24 mouse cellular contexts compared by ENCODE assay signal in genomic region chr9:7282565-7283302, GRCm38 (mm10). TPM values are rescaled to one million over a fixed set of nuclear protein-coding genes. Genes with fewer than 3 reads are reported as not detected.
DNase-seq lines count a peak whose midpoint lies in the region; ATAC-seq and TF ChIP-seq lines count a peak whose summit lies in the region.
"Had no signal": no experiment of that assay in that cellular context is flagged by ENCODE, and none has a peak within 500 bp of the region (broad histone marks: within the 10 kb centered on the region; RNA-seq: fewer than 3 reads in every experiment).

No protein-coding gene starts in this region.

- H3K4me3 ChIP-seq in forebrain, embryonic 12.5 days (replicated peaks) = no peak overlapping the region
- H3K4me3 ChIP-seq in forebrain, embryonic 15.5 days = no peak overlapping the region
- no peak overlapping the region for H3K4me3 ChIP-seq in lung, postnatal 0 days (ENCODE audit: low read depth, low read length)
- H3K4me3 ChIP-seq in lung, adult 2 months (replicated peaks; ENCODE audit: extremely low read depth, low read depth, low read length) = no peak overlapping the region
- H3K4me3 ChIP-seq in midbrain, embryonic 13.5 days (replicated peaks) = no peak overlapping the region
- no peak overlapping the region for H3K4me3 ChIP-seq in heart, embryonic 11.5 days (ENCODE audit: low read depth, low read length)
- H3K4me3 ChIP-seq: embryonic facial prominence, embryonic 15.5 days; heart, embryonic 12.5 days; hindbrain, embryonic 15.5 days; intestine, embryonic 15.5 days; limb, embryonic 15.5 days; liver, embryonic 15.5 days had no signal

- H3K27ac ChIP-seq in forebrain, embryonic 12.5 days = no peak overlapping the region
- no peak overlapping the region for H3K27ac ChIP-seq in forebrain, embryonic 15.5 days (replicated peaks)
- H3K27ac ChIP-seq in lung, postnatal 0 days (ENCODE audit: low read length) = no peak overlapping the region
- no peak overlapping the region for H3K27ac ChIP-seq in midbrain, embryonic 13.5 days
- no peak overlapping the region for H3K27ac ChIP-seq in heart, embryonic 11.5 days (ENCODE audit: low read depth, low read length)
- H3K27ac ChIP-seq: embryonic facial prominence, embryonic 15.5 days; hindbrain, embryonic 15.5 days; intestine, embryonic 15.5 days; limb, embryonic 15.5 days; liver, embryonic 15.5 days; macrophage had no signal

- H3K4me2 ChIP-seq in forebrain, embryonic 12.5 days = no peak overlapping the region
- no peak overlapping the region for H3K4me2 ChIP-seq in forebrain, embryonic 15.5 days (replicated peaks)
- no peak overlapping the region for H3K4me2 ChIP-seq in lung, postnatal 0 days (replicated peaks; ENCODE audit: low read depth, low read length)
- no peak overlapping the region for H3K4me2 ChIP-seq in midbrain, embryonic 13.5 days (replicated peaks)
- H3K4me2 ChIP-seq in heart, embryonic 11.5 days = no peak overlapping the region
- H3K4me2 ChIP-seq: embryonic facial prominence, embryonic 15.5 days; heart, embryonic 12.5 days; hindbrain, embryonic 15.5 days; intestine, embryonic 15.5 days; limb, embryonic 15.5 days; liver, embryonic 15.5 days had no signal

- H3K9me3 ChIP-seq in forebrain, embryonic 12.5 days = no peaks in the 10 kb centered on the region
- H3K9me3 ChIP-seq in forebrain, embryonic 15.5 days = no peaks in the 10 kb centered on the region
- no peaks in the 10 kb centered on the region for H3K9me3 ChIP-seq in lung, postnatal 0 days (ENCODE audit: low read length)
- no peaks in the 10 kb centered on the region for H3K9me3 ChIP-seq in midbrain, embryonic 13.5 days
- no peaks in the 10 kb centered on the region for H3K9me3 ChIP-seq in heart, embryonic 11.5 days (replicated peaks; ENCODE audit: control insufficient read depth, low read length)
- H3K9me3 ChIP-seq: embryonic facial prominence, embryonic 15.5 days; heart, embryonic 12.5 days; hindbrain, embryonic 15.5 days; intestine, embryonic 15.5 days; limb, embryonic 15.5 days; liver, embryonic 15.5 days had no signal

- no peaks in the 10 kb centered on the region for H3K4me1 ChIP-seq in forebrain, embryonic 12.5 days
- H3K4me1 ChIP-seq in forebrain, embryonic 15.5 days = no peaks in the 10 kb centered on the region
- H3K4me1 ChIP-seq in lung, postnatal 0 days (ENCODE audit: insufficient read depth, low read depth, low read length) = no peaks in the 10 kb centered on the region
- no peaks in the 10 kb centered on the region for H3K4me1 ChIP-seq in lung, adult 2 months (ENCODE audit: control insufficient read depth, insufficient read depth, low read length)
- H3K4me1 ChIP-seq in midbrain, embryonic 13.5 days (replicated peaks) = no peaks in the 10 kb centered on the region
- H3K4me1 ChIP-seq in heart, embryonic 11.5 days (ENCODE audit: control insufficient read depth, insufficient read depth, low read length) = no peaks in the 10 kb centered on the region
- H3K4me1 ChIP-seq: embryonic facial prominence, embryonic 15.5 days; heart, embryonic 12.5 days; hindbrain, embryonic 15.5 days; intestine, embryonic 15.5 days; limb, embryonic 15.5 days; liver, embryonic 15.5 days had no signal

- no peak for TF ChIP-seq CTCF in lung, postnatal 0 days (IDR thresholded peaks at IDR 0.05)
- no peak for TF ChIP-seq CTCF in lung, adult 2 months (IDR thresholded peaks at IDR 0.05; ENCODE audit: insufficient read depth, low read length)
- no peak for TF ChIP-seq CTCF in brain, embryonic 14.5 days (IDR thresholded peaks at IDR 0.05; ENCODE audit: borderline replicate concordance, extremely low read depth, insufficient read depth, insufficient read length)

- WGBS in forebrain, embryonic 12.5 days = 54% methylated on average over 7 of the region's 7 CpGs
- WGBS in forebrain, embryonic 15.5 days = 59% methylated on average over 7 of the region's 7 CpGs
- WGBS in lung, postnatal 0 days = 87% methylated on average over 7 of the region's 7 CpGs
- 86% methylated on average over 7 of the region's 7 CpGs for WGBS in lung, adult 2 months
- WGBS in midbrain, embryonic 13.5 days = 61% methylated on average over 7 of the region's 7 CpGs
- 84% methylated on average over 7 of the region's 7 CpGs for WGBS in heart, embryonic 11.5 days (ENCODE audit: insufficient replicate concordance)

- no peak overlapping the region for H3K9ac ChIP-seq in forebrain, embryonic 12.5 days
- H3K9ac ChIP-seq in forebrain, embryonic 15.5 days (replicated peaks) = no peak overlapping the region
- H3K9ac ChIP-seq in lung, postnatal 0 days (replicated peaks; ENCODE audit: low read depth) = no peak overlapping the region
- no peak overlapping the region for H3K9ac ChIP-seq in midbrain, embryonic 13.5 days (replicated peaks)
- no peak overlapping the region for H3K9ac ChIP-seq in heart, embryonic 11.5 days (ENCODE audit: low read depth, low read length)
- H3K9ac ChIP-seq: embryonic facial prominence, embryonic 15.5 days; heart, embryonic 12.5 days; hindbrain, embryonic 15.5 days; intestine, embryonic 15.5 days; limb, embryonic 15.5 days; liver, embryonic 15.5 days had no signal

- DNase-seq in lung, postnatal 0 days (ENCODE audit: low spot score) = peak; percentile 2
- DNase-seq in lung, adult 2 months = no peak
- peak; percentile 46 for DNase-seq in brain, embryonic 14.5 days (ENCODE audit: low read depth)
- DNase-seq: adrenal gland, postnatal 25 days; cerebellum, adult 11 months; cerebellum, adult 9-11 months; gastrocnemius, postnatal 14 days; heart, adult 11 months; heart, postnatal 10 days; kidney, adult 9 months; kidney, postnatal 14 days; left cerebral cortex, postnatal 4 days had no signal

- no peak for TF ChIP-seq EP300 in lung, postnatal 0 days (IDR thresholded peaks at IDR 0.05)

- no peaks in the 10 kb centered on the region for H3K27me3 ChIP-seq in forebrain, embryonic 12.5 days
- no peaks in the 10 kb centered on the region for H3K27me3 ChIP-seq in forebrain, embryonic 15.5 days
- no peaks in the 10 kb centered on the region for H3K27me3 ChIP-seq in lung, postnatal 0 days (replicated peaks; ENCODE audit: insufficient read depth, low read length)
- H3K27me3 ChIP-seq in midbrain, embryonic 13.5 days = no peaks in the 10 kb centered on the region
- no peaks in the 10 kb centered on the region for H3K27me3 ChIP-seq in heart, embryonic 11.5 days (ENCODE audit: control insufficient read depth, insufficient read depth, low read length)
- H3K27me3 ChIP-seq: embryonic facial prominence, embryonic 15.5 days; hindbrain, embryonic 15.5 days; intestine, embryonic 15.5 days; limb, embryonic 15.5 days; liver, embryonic 15.5 days had no signal

- peak; percentile 64; the same call in 1 of the 2 replicates for ATAC-seq in forebrain, embryonic 12.5 days (ENCODE audit: low FRiP score)
- no peak for ATAC-seq in forebrain, embryonic 15.5 days (replicated peaks)
- no peak for ATAC-seq in lung, postnatal 0 days
- ATAC-seq in midbrain, embryonic 13.5 days = peak; percentile 68; the same call in 1 of the 2 replicates
- no peak for ATAC-seq in heart, embryonic 11.5 days (replicated peaks; ENCODE audit: insufficient number of reproducible peaks, low FRiP score, low TSS enrichment)
- ATAC-seq: intestine, embryonic 15.5 days had no signal

- TF ChIP-seq POLR2A in lung, adult 2 months (IDR thresholded peaks at IDR 0.05; ENCODE audit: borderline replicate concordance, extremely low read depth, low read depth, low read length) = no peak
- TF ChIP-seq POLR2A in brain, embryonic 14.5 days (IDR thresholded peaks at IDR 0.05; ENCODE audit: borderline replicate concordance, extremely low read depth, insufficient read depth, insufficient read length, poor library complexity, severe bottlenecking) = no peak

- H3K36me3 ChIP-seq in forebrain, embryonic 12.5 days (replicated peaks) = no peaks in the 10 kb centered on the region
- H3K36me3 ChIP-seq in forebrain, embryonic 15.5 days = no peaks in the 10 kb centered on the region
- H3K36me3 ChIP-seq in lung, postnatal 0 days (ENCODE audit: insufficient read depth, low read length) = no peaks in the 10 kb centered on the region
- no peaks in the 10 kb centered on the region for H3K36me3 ChIP-seq in midbrain, embryonic 13.5 days
- H3K36me3 ChIP-seq in heart, embryonic 11.5 days (ENCODE audit: control insufficient read depth, insufficient read depth, low read length) = no peaks in the 10 kb centered on the region
- H3K36me3 ChIP-seq: embryonic facial prominence, embryonic 15.5 days; heart, embryonic 12.5 days; hindbrain, embryonic 15.5 days; intestine, embryonic 15.5 days; limb, embryonic 15.5 days; liver, embryonic 15.5 days had no signal

RNA-seq across cellular contexts. Expression of gene Mmp13, which starts 10.4 kb away (rescaled TPM):
- polyA plus RNA-seq in forebrain, embryonic 12.5 days (2016; fragmentation: Nextera tagmentation; extraction: Ambion mirVana) = not detected in 2 replicates
- not detected in 2 replicates for polyA plus RNA-seq in forebrain, embryonic 15.5 days (2015; fragmentation: Nextera tagmentation; extraction: Ambion mirVana)
- 0.11 and 0.14 TPM in 2 replicates for polyA plus RNA-seq in lung, postnatal 0 days (2015; fragmentation: Nextera tagmentation; extraction: Ambion mirVana)
- polyA plus RNA-seq in lung, adult 2 months (2012; rRNA removed) = 0.09 and 0.31 TPM in 2 replicates
- polyA plus RNA-seq in brain, embryonic 14.5 days (2012; rRNA removed) = 0.11 TPM in 1 of 2 replicates, not detected in the other
- polyA plus RNA-seq in midbrain, embryonic 13.5 days (2015; fragmentation: Nextera tagmentation; extraction: Ambion mirVana) = not detected in 2 replicates
- polyA plus RNA-seq in heart, embryonic 11.5 days (2014; fragmentation: Nextera tagmentation; extraction: Ambion mirVana) = not detected in 2 replicates
- polyA plus RNA-seq: hindbrain, embryonic 15.5 days; testis, adult 2 months had no signal

Comparison
In these comparisons a context has a peak if more than half of its experiments do, and no peak if none do; other contexts are left out.
1. ATAC-seq: peak in forebrain, embryonic 12.5 days (single experiment) and midbrain, embryonic 13.5 days (single experiment); none in forebrain, embryonic 15.5 days (single experiment), lung, postnatal 0 days (single experiment) and heart, embryonic 11.5 days (single experiment).